Mouse (Mus musculus): Measurements from ENCODE around the gene Cdk2ap2.

Cdk2ap2 gene

GRCm38 (mm10) chr19:4140147-4140546, 43.2 kb downstream of the Cdk2ap2 start:
- DNase-seq = peak in 1 of 2 experiments; percentile 12

GRCm38 (mm10) chr19:4142416-4143173, 45.6 kb downstream of the Cdk2ap2 start:
- DNase-seq = peak; percentile 19 to 78

- peak in 1 of 2 experiments; percentile 29 for DNase-seq
These were observed 46.8 kb downstream of the Cdk2ap2 start, which contains the start of gene Cabp4 for GRCm38 (mm10) chr19:4143759-4144268. Cabp4 (minus strand) TSS chr19:4144033.

GRCm38 (mm10) chr19:4144550-4145498, 47.8 kb downstream of the Cdk2ap2 start:
- peak; percentile 27 to 63 for DNase-seq

GRCm38 (mm10) chr19:4145936-4146335, 49.0 kb downstream of the Cdk2ap2 start:
- no peak for DNase-seq

- no peak for DNase-seq
These were observed 49.5 kb downstream of the Cdk2ap2 start for GRCm38 (mm10) chr19:4146366-4147021.

- no peak for DNase-seq
These were observed 50.0 kb downstream of the Cdk2ap2 start for GRCm38 (mm10) chr19:4147022-4147405.

GRCm38 (mm10) chr19:4147782-4148490, 51.0 kb downstream of the Cdk2ap2 start:
- DNase-seq = no peak

GRCm38 (mm10) chr19:4148491-4148806, 51.5 kb downstream of the Cdk2ap2 start, which contains the start of gene Coro1b:
Coro1b (plus strand) TSS chr19:4148619.
- DNase-seq = peak; percentile 98
